Mouse (Mus musculus): Measurements from ENCODE around the gene Cdh4. TPM values are rescaled to one million over a fixed set of nuclear protein-coding genes. Genes with fewer than 3 reads are reported as not detected.

Gene Cdh4
- polyA plus RNA-seq, 1 experiment = 3.2 TPM

DNA sequence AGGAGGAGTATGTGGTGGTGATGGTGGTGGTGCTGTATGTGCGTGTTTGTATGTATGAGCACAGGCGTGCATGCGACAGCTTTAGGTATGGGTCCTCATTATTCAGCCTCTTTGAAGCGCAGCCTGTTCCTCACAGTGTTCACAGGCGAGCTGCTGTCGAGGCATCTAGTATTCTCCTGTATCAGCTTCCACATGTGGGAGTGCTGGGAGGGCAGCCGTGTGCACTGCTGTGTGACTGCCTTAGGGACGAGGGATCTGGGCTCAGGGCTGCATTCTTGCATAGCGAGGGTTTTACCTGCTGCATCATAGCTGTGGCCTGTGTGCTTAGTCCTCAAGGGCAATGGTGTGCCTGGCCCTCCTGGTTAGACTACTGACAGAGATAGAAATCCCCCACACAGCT is 158.9 kb downstream of the Cdh4 start:
- no peak overlapping the region for H3K4me3 ChIP-seq (ENCODE audit: insufficient read depth, low read length)
- no peak overlapping the region for H3K27ac ChIP-seq (ENCODE audit: insufficient read depth, low read length)
- no peak for TF ChIP-seq CTCF (IDR thresholded peaks at IDR 0.05; ENCODE audit: borderline replicate concordance, insufficient read depth, low read length)
- TF ChIP-seq POLR2A (IDR thresholded peaks at IDR 0.05; ENCODE audit: low read depth, low read length) = no peak
- no peaks in the 10 kb centered on the region for H3K4me1 ChIP-seq (ENCODE audit: control insufficient read depth, insufficient read depth, low read length)

- TF ChIP-seq POLR2A (IDR thresholded peaks at IDR 0.05; ENCODE audit: low read depth, low read length) (no peak), CTCF (IDR thresholded peaks at IDR 0.05; ENCODE audit: borderline replicate concordance, insufficient read depth, low read length) (no peak)
- no peak overlapping the region for H3K27ac ChIP-seq (ENCODE audit: insufficient read depth, low read length)
- no peaks in the 10 kb centered on the region for H3K4me1 ChIP-seq (ENCODE audit: control insufficient read depth, insufficient read depth, low read length)
- H3K4me3 ChIP-seq (ENCODE audit: insufficient read depth, low read length) = no peak overlapping the region
Measured at GRCm38 (mm10) chr2:179604746-179605145, 162.5 kb downstream of the Cdh4 start.

DNA sequence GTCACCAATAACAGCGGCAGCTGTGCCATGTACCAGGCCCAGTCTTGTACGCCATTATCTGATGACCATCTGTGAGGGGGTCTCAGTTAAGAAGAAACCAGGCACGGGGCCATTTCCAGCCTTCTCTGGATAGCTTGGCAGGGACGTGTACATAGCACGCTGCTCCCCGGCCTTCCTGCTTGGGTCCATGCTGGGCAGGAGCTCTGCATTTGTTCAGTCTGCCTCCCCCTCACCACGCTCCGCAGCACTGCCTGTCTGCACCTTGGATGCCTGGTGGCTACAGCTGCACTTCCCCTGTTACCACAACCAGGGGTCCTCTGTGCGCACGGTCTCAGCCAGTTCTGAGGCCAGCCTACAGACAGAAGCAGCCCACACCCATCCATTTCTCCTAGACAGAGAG is 163.0 kb downstream of the Cdh4 start:
- Histone ChIP-seq H3K4me3 (ENCODE audit: insufficient read depth, low read length) (no peak overlapping the region), H3K4me1 (ENCODE audit: control insufficient read depth, insufficient read depth, low read length) (no peaks in the 10 kb centered on the region), H3K27ac (ENCODE audit: insufficient read depth, low read length) (no peak overlapping the region)
- TF ChIP-seq CTCF (IDR thresholded peaks at IDR 0.05; ENCODE audit: borderline replicate concordance, insufficient read depth, low read length) = no peak
- no peak for TF ChIP-seq POLR2A (IDR thresholded peaks at IDR 0.05; ENCODE audit: low read depth, low read length)

- Histone ChIP-seq H3K27ac (ENCODE audit: insufficient read depth, low read length) (no peak overlapping the region), H3K4me3 (ENCODE audit: insufficient read depth, low read length) (no peak overlapping the region), H3K4me1 (ENCODE audit: control insufficient read depth, insufficient read depth, low read length) (no peaks in the 10 kb centered on the region)
- TF ChIP-seq CTCF (IDR thresholded peaks at IDR 0.05; ENCODE audit: borderline replicate concordance, insufficient read depth, low read length) (no peak), POLR2A (IDR thresholded peaks at IDR 0.05; ENCODE audit: low read depth, low read length) (no peak)
Measured at GRCm38 (mm10) chr2:179606341-179606740, 164.1 kb downstream of the Cdh4 start.

DNA sequence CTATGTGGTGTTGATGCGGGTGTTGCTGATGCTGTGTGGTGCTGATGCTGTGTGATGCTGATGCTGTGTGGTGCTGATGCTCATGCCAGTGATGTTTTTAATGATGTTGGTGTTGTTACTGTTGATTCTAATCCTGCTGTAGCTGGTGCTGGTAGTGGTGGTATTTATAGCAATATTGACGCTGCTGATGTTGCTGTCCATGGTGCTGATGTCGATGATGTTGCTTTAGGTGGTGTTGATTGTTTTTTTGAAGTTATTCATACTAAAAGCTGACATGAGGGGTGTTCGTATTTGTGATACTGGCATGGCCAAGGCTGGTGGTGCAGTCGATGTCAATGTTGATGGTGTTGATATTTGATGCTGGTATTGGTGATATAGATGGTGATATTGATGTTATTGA is 173.7 kb downstream of the Cdh4 start:
- Histone ChIP-seq H3K27ac (ENCODE audit: insufficient read depth, low read length) (no peak overlapping the region), H3K4me3 (ENCODE audit: insufficient read depth, low read length) (no peak overlapping the region)
- TF ChIP-seq CTCF (IDR thresholded peaks at IDR 0.05; ENCODE audit: borderline replicate concordance, insufficient read depth, low read length) (no peak), POLR2A (IDR thresholded peaks at IDR 0.05; ENCODE audit: low read depth, low read length) (no peak)

DNA sequence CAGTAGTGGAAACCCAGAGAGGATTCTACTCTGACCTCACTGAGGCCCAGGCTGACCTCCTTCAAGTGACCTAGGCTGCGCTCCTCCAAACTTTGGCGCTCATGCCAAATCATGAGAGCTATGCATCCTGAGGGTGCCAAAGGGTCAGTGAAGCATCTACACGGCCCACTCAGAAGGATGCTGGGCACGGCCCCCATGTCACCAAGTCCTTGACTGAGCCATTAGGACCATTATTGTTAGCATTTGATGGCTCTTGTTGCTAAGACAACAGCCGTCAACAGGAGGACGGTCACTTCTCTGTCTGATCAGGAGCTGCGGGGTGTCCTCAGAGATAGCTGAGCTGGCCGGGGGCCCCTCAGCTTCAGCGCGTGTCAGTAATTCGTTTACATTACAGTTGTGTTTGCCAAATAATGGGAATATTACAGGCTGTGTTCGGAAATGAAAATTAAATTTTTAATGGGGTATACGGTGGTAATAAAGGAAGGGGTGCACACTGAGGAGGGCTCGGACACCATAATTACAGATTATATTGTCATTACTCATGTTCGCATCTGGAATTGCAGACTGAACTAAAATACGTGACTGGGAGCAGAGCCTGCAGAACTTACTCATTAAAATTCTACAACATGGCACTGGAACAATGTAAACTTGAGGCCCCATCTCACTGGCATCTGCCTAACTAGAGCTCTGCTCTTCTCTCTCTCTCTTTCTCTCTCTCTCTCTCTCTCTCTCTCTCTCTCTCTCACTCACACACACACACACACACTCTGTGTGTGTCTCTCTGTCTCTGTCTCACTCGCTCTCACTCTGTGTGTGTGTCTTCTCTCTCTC is 181.6 kb downstream of the Cdh4 start:
- TF ChIP-seq CTCF (IDR thresholded peaks at IDR 0.05; ENCODE audit: borderline replicate concordance, insufficient read depth, low read length) (no peak), POLR2A (IDR thresholded peaks at IDR 0.05; ENCODE audit: low read depth, low read length) (no peak)
- Histone ChIP-seq H3K27ac (ENCODE audit: insufficient read depth, low read length) (no peak overlapping the region), H3K4me3 (ENCODE audit: insufficient read depth, low read length) (no peak overlapping the region), H3K4me1 (ENCODE audit: control insufficient read depth, insufficient read depth, low read length) (no peaks in the 10 kb centered on the region)

More for the DNA sequence above, 173.7 kb downstream of the Cdh4 start:
- no peaks in the 10 kb centered on the region for H3K4me1 ChIP-seq (ENCODE audit: control insufficient read depth, insufficient read depth, low read length)

DNA sequence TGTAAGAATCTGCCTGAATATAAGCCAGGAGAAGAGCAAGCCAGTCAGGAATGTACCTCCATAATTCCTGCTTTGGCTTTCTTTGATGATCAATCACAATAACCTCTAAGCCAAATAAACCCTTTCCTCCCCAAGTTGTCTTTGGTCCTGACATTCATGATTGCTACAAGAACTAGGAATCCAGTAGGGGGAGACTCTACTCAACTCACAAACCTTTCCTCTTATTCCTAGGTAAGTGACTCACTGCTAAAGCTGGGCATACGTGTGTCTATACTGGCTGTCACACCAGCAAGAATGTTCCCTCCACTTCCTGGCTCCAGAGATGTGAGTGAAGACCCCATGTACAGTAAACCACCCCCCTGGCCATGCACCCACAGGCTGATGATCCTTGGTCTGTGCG is 185.3 kb downstream of the Cdh4 start:
- no peaks in the 10 kb centered on the region for H3K4me1 ChIP-seq (ENCODE audit: control insufficient read depth, insufficient read depth, low read length)
- no peak overlapping the region for H3K27ac ChIP-seq (ENCODE audit: insufficient read depth, low read length)
- TF ChIP-seq CTCF (IDR thresholded peaks at IDR 0.05; ENCODE audit: borderline replicate concordance, insufficient read depth, low read length) (no peak), POLR2A (IDR thresholded peaks at IDR 0.05; ENCODE audit: low read depth, low read length) (no peak)
- no peak overlapping the region for H3K4me3 ChIP-seq (ENCODE audit: insufficient read depth, low read length)

DNA sequence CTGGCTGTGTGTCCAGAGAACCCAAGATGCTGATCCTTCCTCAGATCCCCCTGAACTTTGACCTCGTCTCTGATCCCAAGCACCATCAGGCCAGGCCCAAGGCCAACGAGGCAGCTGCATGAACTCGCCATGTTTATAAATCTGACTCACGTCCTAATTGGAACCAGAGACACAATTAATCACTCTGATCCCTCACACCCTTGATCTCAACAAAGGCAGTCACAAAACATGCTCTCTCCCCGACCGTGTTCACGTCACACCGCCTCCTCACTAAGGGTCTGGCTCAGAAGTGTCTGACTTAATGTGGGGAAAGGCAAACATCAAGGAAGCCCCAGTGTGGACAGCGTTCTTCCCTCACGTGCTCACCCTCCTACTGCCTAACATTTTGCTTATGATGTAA is 188.5 kb downstream of the Cdh4 start:
- TF ChIP-seq POLR2A (IDR thresholded peaks at IDR 0.05; ENCODE audit: low read depth, low read length) (no peak), CTCF (IDR thresholded peaks at IDR 0.05; ENCODE audit: borderline replicate concordance, insufficient read depth, low read length) (no peak)
- no peak overlapping the region for H3K27ac ChIP-seq (ENCODE audit: insufficient read depth, low read length)
- no peaks in the 10 kb centered on the region for H3K4me1 ChIP-seq (ENCODE audit: control insufficient read depth, insufficient read depth, low read length)
- no peak overlapping the region for H3K4me3 ChIP-seq (ENCODE audit: insufficient read depth, low read length)

DNA sequence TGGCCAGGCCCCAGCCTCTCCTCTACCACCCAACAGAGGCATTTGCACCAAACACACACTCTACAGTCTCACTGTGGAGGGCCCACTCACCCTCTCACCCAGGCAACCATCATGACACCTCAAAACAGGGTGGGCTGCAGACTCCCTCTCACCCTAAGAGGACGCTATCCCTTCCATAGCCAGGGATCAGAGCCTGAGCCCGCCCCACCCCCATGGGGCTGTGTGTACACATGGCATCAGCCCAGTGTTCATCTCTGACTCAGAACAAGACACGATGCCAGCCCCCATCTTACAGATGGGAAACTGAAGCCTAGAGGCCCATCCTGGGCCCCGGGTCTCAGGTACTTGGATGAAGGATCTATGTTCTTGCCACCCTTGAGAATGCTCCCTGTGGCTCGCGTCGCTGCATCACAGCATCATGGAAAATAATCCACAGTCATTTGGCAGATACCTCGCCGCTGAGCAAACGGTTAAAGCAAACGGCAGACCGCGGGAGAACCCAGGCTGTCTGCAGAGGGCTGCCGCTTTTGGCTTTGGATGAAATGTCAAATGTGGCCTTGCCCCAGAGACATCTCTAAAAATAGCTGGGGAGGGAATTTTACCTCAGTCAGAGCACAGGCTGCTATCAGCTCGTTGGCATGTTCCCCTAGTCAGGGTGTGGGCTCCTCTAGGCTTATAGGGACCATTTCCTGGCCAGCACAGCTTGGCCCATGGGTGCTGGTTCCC is 198.5 kb downstream of the Cdh4 start:
- H3K4me1 ChIP-seq (ENCODE audit: control insufficient read depth, insufficient read depth, low read length) = no peaks in the 10 kb centered on the region
- no peak overlapping the region for H3K27ac ChIP-seq (ENCODE audit: insufficient read depth, low read length)
- TF ChIP-seq POLR2A (IDR thresholded peaks at IDR 0.05; ENCODE audit: low read depth, low read length) (no peak), CTCF (IDR thresholded peaks at IDR 0.05; ENCODE audit: borderline replicate concordance, insufficient read depth, low read length) (no peak)
- H3K4me3 ChIP-seq (ENCODE audit: insufficient read depth, low read length) = no peak overlapping the region

All from embryonic fibroblast, embryonic 13.5 days (primary cell).